Mouse (Mus musculus) heart, adult 2 months (tissue): ENCODE data around the gene Nrd1.

ENCODE experiments used
- EP300 ChIP-seq: fragments of 200-500 bp; IDR thresholded peaks from 2 replicates; pipeline ENCODE4 v1.6.1; 2011; ENCODE audit warnings: low read depth, low read length, control low read depth; ENCODE audit not compliant: insufficient read depth
- POLR2A ChIP-seq: fragments of 200-500 bp; IDR thresholded peaks from 2 replicates; pipeline ENCODE4 v1.6.1; 2011; ENCODE audit warnings: mild to moderate bottlenecking, low read depth, low read length, control low read depth; ENCODE audit not compliant: insufficient read depth

GRCm38 (mm10) chr4:108986833-108987472 is 13.5 kb upstream of the Nrd1 start:
- TF ChIP-seq POLR2A = no peak
- TF ChIP-seq EP300 = no peak
